Mouse (Mus musculus) testis, adult 2 months (tissue): ENCODE data around the gene Tmem179. TPM values are rescaled to one million over a fixed set of nuclear protein-coding genes. Genes with fewer than 3 reads are reported as not detected.

Experiments
- H3K27ac ChIP-seq: fragments of 200-500 bp; 2 replicates; pipeline ENCODE4 v1.5.1; 2012; ENCODE audit warnings: low read depth, low read length; ENCODE audit not compliant: control insufficient read depth, insufficient read depth
- H3K27me3 ChIP-seq: fragments of 200-500 bp; 2 replicates; pipeline ENCODE4 v1.6.1; 2012; ENCODE audit warnings: mild to moderate bottlenecking, low read length, moderate library complexity; ENCODE audit not compliant: control insufficient read depth, insufficient read depth
- H3K36me3 ChIP-seq: fragments of 200-500 bp; 2 replicates; pipeline ENCODE4 v1.6.1; 2012; ENCODE audit warnings: mild to moderate bottlenecking, low read length; ENCODE audit not compliant: control insufficient read depth, insufficient read depth
- H3K4me1 ChIP-seq: fragments of 200-500 bp; 2 replicates; pipeline ENCODE4 v1.6.1; 2012; ENCODE audit warnings: low read length; ENCODE audit not compliant: control insufficient read depth, insufficient read depth
- H3K4me3 ChIP-seq: fragments of 200-500 bp; 2 replicates; pipeline ENCODE4 v1.5.1; 2012; ENCODE audit warnings: low read depth, mild to moderate bottlenecking, low read length, moderate library complexity, mixed read lengths; ENCODE audit not compliant: control insufficient read depth
- CTCF ChIP-seq: fragments of 200-500 bp; IDR thresholded peaks from 2 replicates; pipeline ENCODE4 v1.5.1; 2012; ENCODE audit warnings: low read depth, mild to moderate bottlenecking, inconsistent platforms, low read length, moderate library complexity; ENCODE audit not compliant: control insufficient read depth, insufficient read depth, insufficient replicate concordance
- POLR2A ChIP-seq: fragments of 200-500 bp; IDR thresholded peaks from 2 replicates; pipeline ENCODE4 v1.6.1; 2012; ENCODE audit warnings: low read depth, mild to moderate bottlenecking, inconsistent platforms, low read length, moderate library complexity; ENCODE audit not compliant: control insufficient read depth
- polyA plus RNA-seq: library from polyadenylated mRNA; depleted of rRNA; stranded (reverse); fragments of >200 nt; gene quantifications from 2 replicates; pipeline ENCODE4 v1.2.3, GENCODE M21; 2012

Tmem179 gene
- polyA plus RNA-seq, 1 experiment, result 2.1 TPM

DNA sequence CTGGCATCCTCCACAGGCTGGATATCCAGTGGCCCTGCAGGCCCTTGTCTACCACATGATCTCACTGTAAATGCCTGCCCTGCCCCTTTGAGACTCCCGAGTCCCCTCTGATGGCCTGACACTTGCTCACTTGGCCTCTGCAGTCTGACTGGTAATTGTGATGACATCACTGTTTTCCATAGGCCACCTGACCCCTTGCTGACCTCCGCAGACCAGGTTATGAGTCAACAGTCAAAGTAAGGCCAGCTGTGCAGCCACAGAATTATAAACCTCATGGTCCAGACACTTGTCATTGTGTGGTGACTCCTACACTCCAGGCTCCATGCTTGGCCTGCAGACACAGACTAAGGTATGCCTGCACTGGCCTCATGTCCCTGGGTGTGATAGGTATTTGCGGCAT, 8.6 kb downstream of the Tmem179 start:
- no peak overlapping the region for H3K4me3 ChIP-seq
- H3K27me3 ChIP-seq, result no peaks in the 10 kb centered on the region
- no peak overlapping the region for H3K27ac ChIP-seq
- H3K36me3 ChIP-seq, result no peaks in the 10 kb centered on the region
- TF ChIP-seq POLR2A (no peak), CTCF (no peak)
- peaks cover 10% of the 10 kb centered on the region for H3K4me1 ChIP-seq

DNA sequence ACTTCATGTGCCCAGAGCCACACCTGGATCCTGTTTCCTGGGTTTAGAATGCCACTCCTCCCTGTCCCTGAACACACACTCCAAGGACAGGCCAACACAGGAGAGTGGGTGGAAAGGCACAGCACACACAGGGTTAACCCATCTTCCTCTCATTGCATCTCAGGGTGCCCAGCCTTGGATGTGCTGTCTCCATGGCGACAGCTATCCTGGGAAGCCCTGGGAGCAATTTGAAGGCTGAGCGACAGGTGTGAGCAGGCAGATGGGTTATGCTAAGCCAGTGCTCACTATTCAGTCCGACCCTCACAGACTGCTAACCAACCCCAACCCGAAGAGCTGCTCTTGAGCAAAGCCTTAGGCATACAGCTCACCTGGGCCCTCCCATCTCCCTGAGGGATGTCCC, 9.3 kb downstream of the Tmem179 start:
- H3K4me1 ChIP-seq, result peaks cover 10% of the 10 kb centered on the region
- no peak overlapping the region for H3K27ac ChIP-seq
- no peaks in the 10 kb centered on the region for H3K27me3 ChIP-seq

DNA sequence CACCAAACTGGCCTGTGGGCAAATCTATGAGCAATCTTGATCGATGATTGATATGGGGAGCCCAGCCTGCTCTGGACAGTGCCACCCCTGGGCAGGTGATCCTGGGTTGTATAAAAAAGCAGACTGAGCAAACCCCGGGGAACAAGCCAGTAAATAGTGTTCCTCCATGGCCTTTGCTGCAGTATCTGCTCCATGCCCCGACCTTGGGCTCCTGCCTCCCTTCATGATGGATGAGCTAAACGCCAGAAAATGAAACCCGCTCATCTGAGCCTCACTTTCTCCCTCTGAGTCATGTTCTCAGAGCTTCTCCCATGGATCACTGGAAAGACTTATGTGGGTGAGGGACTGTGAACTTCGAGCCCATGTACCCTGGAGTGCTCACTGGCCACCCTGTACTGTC, 10.3 kb downstream of the Tmem179 start:
- no peak overlapping the region for H3K4me3 ChIP-seq
- no peak overlapping the region for H3K27ac ChIP-seq
- H3K27me3 ChIP-seq, result no peaks in the 10 kb centered on the region
- H3K4me1 ChIP-seq, result peaks cover 10% of the 10 kb centered on the region
- no peak for TF ChIP-seq POLR2A
- no peak for TF ChIP-seq CTCF
- H3K36me3 ChIP-seq, result no peaks in the 10 kb centered on the region

More for the DNA sequence above, 9.3 kb downstream of the Tmem179 start:
- H3K4me3 ChIP-seq, result no peak overlapping the region
- H3K36me3 ChIP-seq, result no peaks in the 10 kb centered on the region
- TF ChIP-seq CTCF, result no peak
- TF ChIP-seq POLR2A, result no peak

DNA sequence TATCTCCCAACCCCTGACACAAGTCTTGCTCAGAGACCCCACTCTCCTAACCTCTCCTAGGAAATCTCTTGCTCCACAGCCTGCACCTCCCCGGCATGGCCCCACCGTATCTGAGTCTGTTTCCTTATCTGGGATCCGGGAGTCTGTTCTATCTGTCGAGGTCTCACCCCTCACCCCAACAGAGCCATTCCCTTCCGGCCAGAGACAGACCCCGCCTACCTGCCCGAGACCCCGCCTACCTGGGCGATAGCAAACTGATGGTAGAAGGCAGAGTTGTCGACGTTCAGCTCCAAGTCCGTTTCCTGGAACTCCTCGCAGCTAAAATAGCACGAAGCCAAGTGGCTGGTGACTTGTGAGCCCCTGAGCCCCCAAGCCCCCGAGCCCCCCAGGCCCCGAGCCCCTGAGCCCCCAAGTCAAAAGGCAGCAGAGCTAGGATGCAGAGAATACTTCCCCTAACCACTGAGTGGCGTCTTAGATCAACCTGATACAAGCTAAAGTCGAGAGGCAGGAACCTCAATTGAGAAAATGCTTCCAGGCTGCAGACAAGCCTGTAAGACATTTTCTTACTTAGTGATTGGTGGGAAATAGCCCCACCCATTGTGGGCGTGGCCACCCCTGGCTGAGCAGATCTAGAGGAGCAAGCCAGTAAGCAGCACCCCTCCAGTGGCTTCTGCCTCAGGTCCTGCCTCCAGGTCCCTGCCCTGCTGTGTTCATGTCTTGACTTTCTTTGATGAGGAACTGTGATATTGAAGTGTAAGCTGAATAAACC, 13.4 kb downstream of the Tmem179 start:
- TF ChIP-seq POLR2A (no peak), CTCF (no peak)
- no peaks in the 10 kb centered on the region for H3K36me3 ChIP-seq
- H3K4me1 ChIP-seq, result no peaks in the 10 kb centered on the region; the same call in none of the 2 replicates
- H3K27me3 ChIP-seq, result no peaks in the 10 kb centered on the region
- no peak overlapping the region for H3K4me3 ChIP-seq
- no peak overlapping the region for H3K27ac ChIP-seq

DNA sequence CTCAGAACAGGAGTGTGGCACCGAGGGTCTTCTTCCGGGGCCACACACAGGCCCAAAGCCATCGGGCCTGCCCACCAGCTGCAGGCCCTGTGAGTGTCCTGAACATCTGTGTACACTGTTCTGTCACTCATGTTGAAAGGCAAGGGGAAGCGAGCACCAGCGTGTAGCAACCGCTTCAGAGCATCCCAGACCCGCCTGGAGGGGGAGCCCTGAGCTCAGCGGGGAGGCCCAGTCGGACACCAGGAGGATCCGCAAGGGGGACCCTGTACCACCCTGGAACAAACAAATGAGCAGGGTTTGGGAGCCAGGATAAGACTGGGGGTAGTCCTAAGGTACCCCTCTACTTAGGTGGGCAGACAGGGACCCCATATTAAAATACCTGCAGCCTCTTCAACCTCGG, 17.9 kb downstream of the Tmem179 start:
- H3K36me3 ChIP-seq, result no peaks in the 10 kb centered on the region
- H3K27ac ChIP-seq, result no peak overlapping the region
- no peaks in the 10 kb centered on the region for H3K27me3 ChIP-seq
- TF ChIP-seq CTCF (no peak), POLR2A (no peak)
- no peaks in the 10 kb centered on the region; the same call in none of the 2 replicates for H3K4me1 ChIP-seq
- no peak overlapping the region for H3K4me3 ChIP-seq

DNA sequence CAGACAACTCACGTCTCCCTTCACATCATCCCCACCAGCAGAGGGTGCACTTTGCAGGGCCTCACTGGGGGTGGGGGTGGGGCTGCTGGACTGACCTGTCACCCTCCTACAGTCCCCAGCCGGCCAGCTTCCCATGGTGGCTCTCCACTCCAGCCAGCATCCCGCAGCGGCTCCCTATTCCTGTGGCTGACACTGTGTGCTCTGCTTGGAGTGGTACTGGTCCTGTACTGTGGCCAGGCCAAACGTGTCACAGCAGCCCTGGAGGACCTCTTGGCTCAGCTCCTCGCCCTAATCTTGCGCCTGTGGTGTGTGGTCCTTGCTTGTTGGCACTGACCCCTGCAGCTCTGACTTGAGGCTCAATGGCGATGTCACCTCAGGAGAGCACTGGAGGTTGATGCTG, 18.8 kb downstream of the Tmem179 start:
- Histone ChIP-seq H3K4me1 (no peaks in the 10 kb centered on the region), H3K27me3 (no peaks in the 10 kb centered on the region), H3K27ac (no peak overlapping the region), H3K4me3 (no peak overlapping the region), H3K36me3 (no peaks in the 10 kb centered on the region)
- TF ChIP-seq POLR2A (no peak), CTCF (no peak)

DNA sequence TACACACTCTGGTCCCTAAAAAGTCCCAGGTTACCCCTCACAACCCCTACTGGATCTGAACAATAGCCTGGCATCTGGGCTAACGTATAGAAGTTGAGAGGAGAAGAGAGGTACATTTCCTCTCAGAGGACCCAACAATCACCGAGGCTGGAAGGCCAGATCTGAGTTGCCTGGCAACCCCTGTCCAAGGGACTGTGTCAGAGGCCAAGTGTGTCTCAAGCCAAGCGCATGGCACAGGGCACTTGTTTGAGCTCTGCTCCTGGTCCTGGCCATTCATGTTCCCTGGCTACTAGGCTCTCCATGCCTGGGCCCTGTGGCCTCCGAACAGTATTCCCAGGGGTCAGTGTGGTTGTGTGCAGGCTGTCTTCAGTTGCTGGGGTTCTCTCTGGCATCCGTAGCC, 20.4 kb downstream of the Tmem179 start:
- no peaks in the 10 kb centered on the region for H3K27me3 ChIP-seq

More for the DNA sequence above, 20.4 kb downstream of the Tmem179 start:
- no peaks in the 10 kb centered on the region for H3K4me1 ChIP-seq
- TF ChIP-seq CTCF (no peak), POLR2A (no peak)
- no peaks in the 10 kb centered on the region for H3K36me3 ChIP-seq
- H3K4me3 ChIP-seq, result no peak overlapping the region
- H3K27ac ChIP-seq, result no peak overlapping the region
